Mouse (Mus musculus) small intestine, adult 10 weeks (tissue): ENCODE measurements around the gene Slc35f6. TPM values are rescaled to one million over a fixed set of nuclear protein-coding genes. Genes with fewer than 3 reads are reported as not detected.

Source experiments
- polyA plus RNA-seq: library from polyadenylated mRNA; stranded (reverse); fragments of 350-450 nt; fragmentation: Illumina TruSeq; extraction: RNeasy Lipid Tissue Mini Kit (QIAGEN cat#74804); gene quantifications from one replicate; pipeline ENCODE4 v1.2.3, GENCODE M21; 2014; ENCODE audit warnings: low replicate concordance

Gene Slc35f6
- 5.8 TPM for polyA plus RNA-seq

GRCm38 (mm10) chr5:30647815-30648560, at the start of gene Slc35f6:
TSS of gene Slc35f6 (plus strand) at chr5:30647933.

GRCm38 (mm10) chr5:30666391-30667195, 18.9 kb downstream of the Slc35f6 start, which contains the start of gene Cenpa:
TSS of gene Cenpa (plus strand) at chr5:30666777.

Other genes starting within 250 kb of the Slc35f6 start
- not detected for gene Otof, start 186.0 kb upstream of the Slc35f6 start, polyA plus RNA-seq
- not detected for gene 1700001C02Rik, start 181.9 kb upstream of the Slc35f6 start, polyA plus RNA-seq
- not detected for gene Cib4, start 102.1 kb upstream of the Slc35f6 start, polyA plus RNA-seq
- gene Kcnk3, start 59.8 kb upstream of the Slc35f6 start, polyA plus RNA-seq: 0.56 TPM
- 24.2 TPM for gene Cenpa, start 18.8 kb downstream of the Slc35f6 start, polyA plus RNA-seq
- gene Dpysl5, start 63.6 kb downstream of the Slc35f6 start, polyA plus RNA-seq: 0.37 TPM
- 9.5 TPM for gene Mapre3, start 166.7 kb downstream of the Slc35f6 start, polyA plus RNA-seq
- gene Tmem214, start 220.1 kb downstream of the Slc35f6 start, polyA plus RNA-seq: 15.1 TPM
- 2.3 TPM for gene Agbl5, start 240.8 kb downstream of the Slc35f6 start, polyA plus RNA-seq